Mouse (Mus musculus) heart, postnatal 0 days (tissue): ENCODE measurements around the gene Frmd8. TPM values are rescaled to one million over a fixed set of nuclear protein-coding genes. Genes with fewer than 3 reads are reported as not detected.

ENCODE experiments used
- ATAC-seq: fragments of 200-750 bp; cut with Nextera tagmentation; 2 replicates; pipeline ENCODE4 v1.8.0; 2017; ENCODE audit warnings: low read depth, moderate number of reproducible peaks, moderate library complexity; ENCODE audit not compliant: insufficient read depth
- DNase-seq: peaks from one replicate; pipeline ENCODE4 v3.0.0-alpha.2; 2016; ENCODE audit warnings: low spot score
- H3K27ac ChIP-seq: fragments of 300-500 bp; sonication (generic); 2 replicates; pipeline ENCODE4 v1.5.1; 2014; ENCODE audit warnings: low read depth, mild to moderate bottlenecking
- H3K27me3 ChIP-seq: fragments of 300-500 bp; sonication (generic); 2 replicates; pipeline ENCODE4 v1.6.1; 2014; ENCODE audit warnings: low read length, mixed read lengths; ENCODE audit not compliant: control insufficient read depth, insufficient read depth
- H3K36me3 ChIP-seq: fragments of 300-500 bp; sonication (generic); replicated peaks from 2 replicates; pipeline ENCODE4 v1.6.1; 2014; ENCODE audit warnings: low read length, mixed read lengths; ENCODE audit not compliant: control insufficient read depth, insufficient read depth
- H3K4me1 ChIP-seq: fragments of 300-500 bp; sonication (generic); 2 replicates; pipeline ENCODE4 v1.6.1; 2014; ENCODE audit warnings: antibody characterized with exemption; ENCODE audit not compliant: control insufficient read depth, insufficient read depth
- H3K4me2 ChIP-seq: fragments of 300-500 bp; sonication (generic); 2 replicates; pipeline ENCODE4 v1.6.1; 2014; ENCODE audit warnings: low read depth, mild to moderate bottlenecking, low read length, moderate library complexity
- H3K4me3 ChIP-seq: fragments of 300-500 bp; sonication (generic); 2 replicates; pipeline ENCODE4 v1.5.1; 2014; ENCODE audit warnings: low read depth, low read length
- H3K9ac ChIP-seq: fragments of 300-500 bp; sonication (generic); replicated peaks from 2 replicates; pipeline ENCODE4 v1.6.1; 2014; ENCODE audit warnings: low read depth, low read length, mixed read lengths
- H3K9me3 ChIP-seq: fragments of 300-500 bp; sonication (generic); replicated peaks from 2 replicates; pipeline ENCODE4 v1.6.1; 2016; ENCODE audit warnings: low read length; ENCODE audit not compliant: control insufficient read depth
- CTCF ChIP-seq: IDR thresholded peaks from 2 replicates; pipeline ENCODE4 v1.5.1; 2016; ENCODE audit warnings: antibody characterized with exemption, control low read depth, low read depth
- EP300 ChIP-seq: IDR thresholded peaks from 2 replicates; pipeline ENCODE4 v1.6.1; 2016; ENCODE audit warnings: antibody characterized with exemption, low read depth
- WGBS: fragments of 180-500 bp; shearing (Covaris S2); extraction: QIAGEN DNeasy Blood & Tissue Kit; methylation state at CpG from one replicate; pipeline ENCODE4 v1.1.7; 2014; 5-methylcytosine and 5-hydroxymethylcytosine counted together
- polyA plus RNA-seq: library from polyadenylated mRNA; unstranded; fragments of >200 nt; fragmentation: Nextera tagmentation; extraction: Ambion mirVana; gene quantifications from 2 replicates; pipeline ENCODE4 v1.2.1, GENCODE M21; 2015
- total RNA-seq: library from RNA; depleted of rRNA; stranded (reverse); fragments of >200 nt; gene quantifications from 2 replicates; pipeline ENCODE4 v1.2.3, GENCODE M21; 2014; ENCODE audit warnings: low replicate concordance

Frmd8 gene
- total and polyA plus RNA-seq, 2 experiments from 2014 or later: 12.8 to 29.1 TPM

GRCm38 (mm10) chr19:5835054-5835921, 39.8 kb downstream of the Frmd8 start:
- Histone ChIP-seq H3K27ac (no peak overlapping the region), H3K36me3 (no peaks in the 10 kb centered on the region), H3K9me3 (no peaks in the 10 kb centered on the region), H3K27me3 (no peaks in the 10 kb centered on the region), H3K4me1 (peaks cover 51% of the 10 kb centered on the region), H3K4me2 (no peak overlapping the region), H3K9ac (no peak overlapping the region), H3K4me3 (no peak overlapping the region)
- WGBS: 93% methylated on average over 10 of the region's 10 CpGs
- TF ChIP-seq EP300 (no peak), CTCF (no peak)
- no peak for ATAC-seq
- DNase-seq: no peak

GRCm38 (mm10) chr19:5834260-5834925, 40.7 kb downstream of the Frmd8 start:
- H3K9ac ChIP-seq: no peak overlapping the region
- no peak overlapping the region for H3K4me3 ChIP-seq
- H3K4me2 ChIP-seq: no peak overlapping the region
- H3K27me3 ChIP-seq: no peaks in the 10 kb centered on the region
- no peak for TF ChIP-seq EP300
- TF ChIP-seq CTCF: no peak
- no peak for DNase-seq
- H3K36me3 ChIP-seq: peaks cover 8% of the 10 kb centered on the region; the same call in 1 of the 2 replicates
- WGBS: 90% methylated on average over 12 of the region's 12 CpGs
- peaks cover 42% of the 10 kb centered on the region for H3K4me1 ChIP-seq
- 0 out of 2 replicates have a peak overlapping the region, but pooled peaks have one; percentile 6 for H3K27ac ChIP-seq
- ATAC-seq: no peak
- H3K9me3 ChIP-seq: no peaks in the 10 kb centered on the region

DNA sequence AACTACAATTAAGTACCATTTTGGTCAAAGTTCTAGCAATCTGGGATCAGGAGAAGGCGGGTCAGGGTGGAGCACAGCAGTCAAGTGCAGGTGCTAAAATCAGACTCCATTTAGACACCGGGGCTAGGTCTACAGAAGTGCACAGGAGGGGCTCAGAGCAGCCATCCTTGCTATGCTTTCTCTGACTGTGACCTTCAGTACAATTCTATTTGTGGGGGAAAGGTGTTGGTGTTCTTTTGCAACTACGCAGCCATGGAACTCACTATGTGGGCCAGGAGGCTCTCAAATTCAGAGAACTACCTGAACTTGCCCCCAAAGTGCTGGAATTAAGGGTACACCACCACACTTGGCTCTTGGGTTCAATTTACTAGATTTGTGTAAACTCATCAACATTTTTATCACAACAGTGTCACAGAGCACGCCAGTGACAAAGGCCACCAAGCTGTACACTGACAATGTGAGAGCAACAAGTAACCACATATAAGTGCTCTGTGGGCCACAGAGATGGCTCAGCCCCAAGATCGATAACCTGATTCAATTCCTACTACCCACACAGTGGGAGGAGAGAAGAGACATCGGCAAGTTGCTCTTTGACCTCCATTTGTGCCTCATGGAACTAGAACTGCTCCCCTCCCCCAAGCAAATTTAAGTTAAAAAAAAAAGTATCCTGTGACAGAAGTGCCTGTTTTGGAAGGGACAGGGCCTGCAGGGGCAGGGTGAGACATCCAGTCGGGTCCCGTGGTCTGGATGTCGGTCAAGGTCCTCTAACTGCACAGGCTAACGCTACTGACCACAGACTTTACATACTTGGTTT, 41.6 kb downstream of the Frmd8 start:
- WGBS: 90% methylated on average over 10 of the region's 10 CpGs
- H3K9ac ChIP-seq: no peak overlapping the region
- no peak overlapping the region for H3K27ac ChIP-seq
- peaks cover 15% of the 10 kb centered on the region for H3K36me3 ChIP-seq
- no peak overlapping the region for H3K4me3 ChIP-seq
- ATAC-seq (no peak), DNase-seq (no peak)
- no peaks in the 10 kb centered on the region for H3K27me3 ChIP-seq
- H3K9me3 ChIP-seq: no peaks in the 10 kb centered on the region
- H3K4me2 ChIP-seq: no peak overlapping the region
- H3K4me1 ChIP-seq: peaks cover 35% of the 10 kb centered on the region
- TF ChIP-seq CTCF (no peak), EP300 (no peak)

GRCm38 (mm10) chr19:5832326-5832725, 42.7 kb downstream of the Frmd8 start:
- DNase-seq (peak; percentile 62), ATAC-seq (no peak)
- peaks cover 29% of the 10 kb centered on the region for H3K4me1 ChIP-seq
- peaks cover 19% of the 10 kb centered on the region for H3K36me3 ChIP-seq
- H3K27ac ChIP-seq: peak overlapping the region; percentile 50
- no peaks in the 10 kb centered on the region for H3K9me3 ChIP-seq
- WGBS: 38% methylated on average over 6 of the region's 6 CpGs
- no peak overlapping the region for H3K4me2 ChIP-seq
- TF ChIP-seq EP300 (no peak), CTCF (no peak)
- H3K9ac ChIP-seq: no peak overlapping the region
- H3K27me3 ChIP-seq: no peaks in the 10 kb centered on the region
- H3K4me3 ChIP-seq: no peak overlapping the region

- Histone ChIP-seq H3K27me3 (no peaks in the 10 kb centered on the region), H3K27ac (peak overlapping the region; percentile 47), H3K4me3 (no peak overlapping the region), H3K9me3 (no peaks in the 10 kb centered on the region), H3K4me2 (no peak overlapping the region), H3K4me1 (peaks cover 29% of the 10 kb centered on the region), H3K9ac (no peak overlapping the region), H3K36me3 (peaks cover 19% of the 10 kb centered on the region)
- TF ChIP-seq EP300 (no peak), CTCF (no peak)
- no peak for DNase-seq
- ATAC-seq: no peak
- WGBS: 79% methylated on average over 4 of the region's 4 CpGs
Observed at GRCm38 (mm10) chr19:5831958-5832320, 43.1 kb downstream of the Frmd8 start.
